Mouse (Mus musculus) ES-E14 (cell line): ENCODE measurements at regions not wholly inside any gene's neighbourhood (a gene's known extent, or its start where the extent isn't known, plus 50 kb on each side); places are given as distances from the start of the nearest gene placed in this dataset.

Source experiments
- DNase-seq: peaks from one replicate; pipeline ENCODE4 v3.0.0-alpha.2; 2013; ENCODE audit warnings: low read depth, low spot score
- H3K27ac ChIP-seq: 2 replicates; pipeline ENCODE4 v1.5.1; 2012; ENCODE audit warnings: low read depth, mild to moderate bottlenecking, low read length, moderate library complexity, mixed read lengths; ENCODE audit not compliant: poor library complexity, insufficient read depth, severe bottlenecking
- H3K36me3 ChIP-seq: 2 replicates; pipeline ENCODE4 v1.6.1; 2012; ENCODE audit warnings: mild to moderate bottlenecking, low read length, moderate library complexity, mixed read lengths; ENCODE audit not compliant: control insufficient read depth, poor library complexity, insufficient read depth, severe bottlenecking
- H3K4me1 ChIP-seq, 2 experiments: fragments of 150-350 bp in 1 of 2; sonication (generic) in 1 of 2; 2 replicates each; pipeline ENCODE4 v1.6.1; 2012; ENCODE audit warnings: low read length in 2 of 2, mild to moderate bottlenecking in 1 of 2, mixed read lengths in 1 of 2; ENCODE audit not compliant: control insufficient read depth in 2 of 2, insufficient read depth in 2 of 2, poor library complexity in 1 of 2
- H3K4me3 ChIP-seq, 2 experiments: fragments of 150-350 bp in 1 of 2; sonication (generic) in 1 of 2; 2 replicates each; pipeline ENCODE4 v1.5.1; 2012; ENCODE audit warnings: low read length in 2 of 2, low read depth in 1 of 2, mild to moderate bottlenecking in 1 of 2, mixed read lengths in 1 of 2; ENCODE audit not compliant: insufficient read depth in 1 of 2, poor library complexity in 1 of 2, severe bottlenecking in 1 of 2
- H3K9ac ChIP-seq: 2 replicates; pipeline ENCODE4 v1.6.1; 2012; ENCODE audit warnings: low read depth, mild to moderate bottlenecking, low read length, mixed read lengths; ENCODE audit not compliant: poor library complexity, insufficient read depth, severe bottlenecking
- H3K9me3 ChIP-seq: fragments of 150-350 bp; sonication (generic); 2 replicates; pipeline ENCODE4 v1.6.1; 2012; ENCODE audit warnings: low read depth, mild to moderate bottlenecking, low read length; ENCODE audit not compliant: control insufficient read depth, insufficient read depth
- HCFC1 ChIP-seq: IDR thresholded peaks from 2 replicates; pipeline ENCODE4 v1.6.1; 2012; ENCODE audit warnings: low read length, inconsistent platforms, borderline replicate concordance; ENCODE audit not compliant: insufficient read depth
- ZC3H11A ChIP-seq: IDR thresholded peaks from 2 replicates; pipeline ENCODE4 v1.6.1; 2012; ENCODE audit warnings: low read depth, mild to moderate bottlenecking, inconsistent platforms, low read length, borderline replicate concordance
- in situ Hi-C, 2 experiments: fragments of 600-800 bp; cut with MboI; formaldehyde crosslinking; loops; one replicate each; pipeline ENCODE4 v1.15.1; 2025; ENCODE audit warnings: low sequenced_read_pairs in 2 of 2, inconsistent platforms in 1 of 2; ENCODE audit not compliant: unreplicated experiment in 2 of 2

GRCm38 (mm10) chr13:24527812-24528531 is 54.0 kb upstream of the Ripor2 start:
- Histone ChIP-seq H3K36me3 (no peaks in the 10 kb centered on the region), H3K9me3 (no peaks in the 10 kb centered on the region), H3K9ac (no peak overlapping the region), H3K4me1 (peaks cover 0 to 3% of the 10 kb centered on the region in 2 experiments; a peak in 1 of 4 replicates), H3K27ac (no peak overlapping the region), H3K4me3 (no peak overlapping the region)
- no peak for DNase-seq
- in situ Hi-C loops: no loop called here
- TF ChIP-seq ZC3H11A (peak; percentile 15; the same call in 1 of the 2 replicates), HCFC1 (no peak)
